Mouse (Mus musculus) gastrocnemius, postnatal 36 days (tissue): ENCODE data around the gene Saa3. TPM values are rescaled to one million over a fixed set of nuclear protein-coding genes. Genes with fewer than 3 reads are reported as not detected.
"Not testable (repeated sequence)": the region's sequence is repeated elsewhere in the genome, so short reads cannot be mapped to it uniquely, and the experiment has no call there.

Experiments used
- DNase-seq, 2 experiments: peaks; one replicate each; pipeline ENCODE4 v3.0.0; 2022
- intact Hi-C: fragments of 180-260 bp; cut with DNase I; formaldehyde crosslinking; loops from one replicate; pipeline ENCODE4 v1.15.1; 2025
- long read RNA-seq, 2 experiments: library from polyadenylated mRNA; stranded (forward); transcript quantifications; one replicate each; pipeline ENCODE4 v2.0.0; 2021
- total RNA-seq, 2 experiments: library from RNA; stranded (reverse); gene quantifications; 2 replicates each; pipeline ENCODE4 v1.2.3; 2021

Gene Saa3
- not detected for total RNA-seq
- long read RNA-seq, experiment 1 = 0 reads
- long read RNA-seq, experiment 2, partial matches to known transcripts = 0 of 1 reads
- long read RNA-seq, experiment 2, other reads (novel, unspliced or antisense) = 0 of 1 reads

- intact Hi-C loops = no loop called here
- no peak for DNase-seq
Observed at GRCm38 (mm10) chr7:46715600-46715999, at the start of gene Saa3. Saa3 (minus strand) TSS chr7:46715700.

- intact Hi-C loops = no loop called here
- DNase-seq = no peak
Observed at GRCm38 (mm10) chr7:46764672-46765071, 49.2 kb upstream of the Saa3 start.

- intact Hi-C loops = no loop called here
- no peak for DNase-seq
Observed at GRCm38 (mm10) chr7:46762601-46763000, 47.1 kb upstream of the Saa3 start.

GRCm38 (mm10) chr7:46761049-46761795 lies 45.7 kb upstream of the Saa3 start:
- intact Hi-C loops = no loop called here
- DNase-seq = no peak

GRCm38 (mm10) chr7:46751490-46751889 lies 36.0 kb upstream of the Saa3 start, which contains the start of gene Saa2:
Saa2 (plus strand) TSS chr7:46751790.
- intact Hi-C loops = no loop called here
- no peak for DNase-seq

GRCm38 (mm10) chr7:46748459-46748858 lies 33.0 kb upstream of the Saa3 start:
- no peak for DNase-seq
- intact Hi-C loops = no loop called here

- DNase-seq = peak; percentile 21 to 37
- intact Hi-C loops = no loop called here
Observed at GRCm38 (mm10) chr7:46746381-46746780, 30.9 kb upstream of the Saa3 start.

GRCm38 (mm10) chr7:46745816-46746215 lies 30.3 kb upstream of the Saa3 start:
- intact Hi-C loops = loop anchor here (1.0 kb wide), 1 partner anchor 12 kb away; no protein-coding TSS in a partner anchor
- DNase-seq = no peak

- intact Hi-C loops, DNase-seq: not testable (repeated sequence)
Observed at GRCm38 (mm10) chr7:46742880-46743279, 27.4 kb upstream of the Saa3 start, which contains the start of gene Saa1. Saa1 (minus strand) TSS chr7:46742980.

GRCm38 (mm10) chr7:46740041-46740440 lies 24.5 kb upstream of the Saa3 start:
- DNase-seq, intact Hi-C loops: not testable (repeated sequence)

- intact Hi-C loops = no loop called here
- no peak for DNase-seq
Observed at GRCm38 (mm10) chr7:46738561-46739460, 23.3 kb upstream of the Saa3 start.

- intact Hi-C loops = loop anchor here (1.0 kb wide), 1 partner anchor 10 kb away; no protein-coding TSS in a partner anchor
- no peak for DNase-seq
Observed at GRCm38 (mm10) chr7:46734983-46735382, 19.5 kb upstream of the Saa3 start.

- no peak for DNase-seq
- intact Hi-C loops = no loop called here
Observed at GRCm38 (mm10) chr7:46732458-46732857, 17.0 kb upstream of the Saa3 start, which contains the start of gene Saa4. Saa4 (minus strand) TSS chr7:46732603.

GRCm38 (mm10) chr7:46727584-46727983 lies 12.1 kb upstream of the Saa3 start:
- intact Hi-C loops = no loop called here
- DNase-seq = no peak

- intact Hi-C loops = no loop called here
Observed at GRCm38 (mm10) chr7:46724396-46724795, 8.9 kb upstream of the Saa3 start.

GRCm38 (mm10) chr7:46723849-46724248 lies 8.3 kb upstream of the Saa3 start:
- intact Hi-C loops = no loop called here

More at GRCm38 (mm10) chr7:46724396-46724795, 8.9 kb upstream of the Saa3 start:
- DNase-seq = no peak

GRCm38 (mm10) chr7:46723354-46723753 lies 7.9 kb upstream of the Saa3 start:
- DNase-seq = no peak
- intact Hi-C loops = no loop called here

More at GRCm38 (mm10) chr7:46723849-46724248, 8.3 kb upstream of the Saa3 start:
- no peak for DNase-seq

GRCm38 (mm10) chr7:46720460-46720859 lies 5.0 kb upstream of the Saa3 start:
- intact Hi-C loops = no loop called here
- no peak for DNase-seq

GRCm38 (mm10) chr7:46719526-46719925 lies 4.0 kb upstream of the Saa3 start:
- intact Hi-C loops = no loop called here
- DNase-seq = peak in 1 of 2 experiments; percentile 43

GRCm38 (mm10) chr7:46718591-46719270 lies 3.2 kb upstream of the Saa3 start:
- no peak for DNase-seq
- intact Hi-C loops = no loop called here
